Mouse (Mus musculus): ENCODE results near the gene Col3a1.

Gene Col3a1

DNA sequence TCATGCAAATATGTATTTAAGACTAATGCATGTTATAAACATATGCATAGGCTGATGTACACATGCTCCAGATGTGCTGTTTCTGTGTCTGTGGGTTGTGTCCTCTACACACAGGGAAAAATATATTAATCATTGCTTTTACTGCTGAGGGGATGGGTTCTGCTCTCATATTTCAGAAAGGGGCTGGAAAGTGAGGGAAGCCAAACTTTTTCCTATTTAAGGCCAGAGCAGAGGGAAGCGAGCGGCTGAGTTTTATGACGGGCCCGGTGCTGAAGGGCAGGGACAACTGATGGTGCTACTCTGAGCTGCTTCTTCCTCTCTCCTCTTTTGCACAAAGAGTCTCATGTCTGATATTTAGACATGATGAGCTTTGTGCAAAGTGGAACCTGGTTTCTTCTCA lies at the start of gene Col3a1:
TSS of gene Col3a1 (plus strand) at position 151 of the 400 bp plus-strand sequence.
- DNase-seq (ENCODE audit: low spot score in 2 of 2), result no peak

GRCm38 (mm10) chr1:45269421-45269820 lies 41.9 kb upstream of the Col3a1 start:
- no peak for DNase-seq (ENCODE audit: low spot score in 2 of 2)

DNA sequence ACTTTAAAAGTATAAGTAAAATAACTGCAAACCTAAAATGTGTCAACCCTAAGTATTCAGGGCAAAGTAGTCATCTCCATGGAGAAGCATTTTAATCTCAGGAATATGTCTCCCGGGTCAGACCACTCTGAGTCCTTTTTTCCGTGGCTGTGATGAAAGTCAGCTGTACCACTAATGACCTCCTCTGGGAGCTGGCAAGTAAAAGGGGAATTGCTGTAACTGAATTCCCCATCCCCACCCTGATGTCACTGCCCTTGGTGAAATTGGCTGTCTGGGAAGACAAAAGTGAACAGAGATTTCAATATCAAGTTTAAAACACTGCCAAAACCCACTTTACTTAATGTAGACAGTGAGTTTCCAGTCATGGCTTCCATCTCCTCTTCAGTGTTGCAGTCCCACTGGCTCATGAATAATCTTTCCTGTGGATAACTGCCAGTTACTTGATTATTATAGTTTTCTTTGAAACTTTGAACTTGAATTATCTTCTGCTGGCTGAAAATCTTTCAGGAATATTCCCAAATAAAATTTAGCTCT lies 35.3 kb upstream of the Col3a1 start:
- no peak for DNase-seq (ENCODE audit: low spot score in 2 of 2)

GRCm38 (mm10) chr1:45287954-45288353 lies 23.4 kb upstream of the Col3a1 start:
- no peak for DNase-seq (ENCODE audit: low spot score in 2 of 2)

- DNase-seq (ENCODE audit: low spot score in 2 of 2), result no peak
These were observed 21.3 kb upstream of the Col3a1 start for GRCm38 (mm10) chr1:45290037-45290436.

- no peak for DNase-seq (ENCODE audit: low spot score in 2 of 2)
These were observed 11.8 kb upstream of the Col3a1 start for GRCm38 (mm10) chr1:45299394-45300119.

- no peak for DNase-seq (ENCODE audit: low spot score in 2 of 2)
These were observed 7.1 kb upstream of the Col3a1 start for GRCm38 (mm10) chr1:45304273-45304672.

DNA sequence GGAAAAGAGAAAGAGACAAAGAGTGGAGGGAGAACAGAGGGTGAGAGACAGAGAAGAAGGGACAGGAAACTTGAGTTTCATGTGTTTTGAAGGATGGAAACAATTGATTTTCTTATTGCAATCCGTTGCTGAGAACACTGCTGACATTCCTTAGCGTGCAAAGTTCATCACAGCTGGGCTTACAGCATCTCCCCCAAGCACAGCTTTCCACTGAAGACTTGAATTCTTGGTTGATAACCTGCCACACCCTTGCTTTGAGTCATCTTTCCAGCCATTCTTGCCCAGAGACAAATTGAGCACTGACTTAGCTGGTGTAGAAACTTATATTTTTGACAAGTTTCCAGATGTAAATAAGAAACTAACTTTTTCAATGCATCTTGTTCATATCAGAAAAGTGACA lies 2.3 kb upstream of the Col3a1 start:
- no peak for DNase-seq (ENCODE audit: low spot score in 2 of 2)

- peak in 1 of 2 experiments; percentile 23 for DNase-seq (ENCODE audit: low spot score in 2 of 2)
These were observed 624 bp downstream of the Col3a1 start for GRCm38 (mm10) chr1:45311962-45312361.

DNA sequence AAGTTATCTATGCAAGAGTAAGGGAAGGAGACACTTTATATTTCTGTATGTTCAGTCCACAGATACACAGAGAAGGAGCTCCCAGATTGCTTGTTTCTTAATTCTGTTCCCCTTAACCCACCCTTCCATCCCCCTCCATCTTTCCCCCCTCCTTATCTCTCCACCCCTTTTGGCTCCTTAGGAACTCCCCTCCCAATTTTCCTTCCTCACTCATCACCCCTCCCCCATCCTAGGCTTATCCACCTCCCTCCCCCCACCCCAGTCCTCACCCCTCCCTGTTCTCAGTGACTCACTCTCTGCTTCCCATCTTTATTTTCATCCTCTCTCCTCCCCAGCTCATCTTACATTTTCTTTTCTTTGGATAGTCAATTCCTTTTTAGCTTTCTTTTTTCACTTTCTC lies 1.5 kb downstream of the Col3a1 start:
- no peak for DNase-seq (ENCODE audit: low spot score in 2 of 2)

DNA sequence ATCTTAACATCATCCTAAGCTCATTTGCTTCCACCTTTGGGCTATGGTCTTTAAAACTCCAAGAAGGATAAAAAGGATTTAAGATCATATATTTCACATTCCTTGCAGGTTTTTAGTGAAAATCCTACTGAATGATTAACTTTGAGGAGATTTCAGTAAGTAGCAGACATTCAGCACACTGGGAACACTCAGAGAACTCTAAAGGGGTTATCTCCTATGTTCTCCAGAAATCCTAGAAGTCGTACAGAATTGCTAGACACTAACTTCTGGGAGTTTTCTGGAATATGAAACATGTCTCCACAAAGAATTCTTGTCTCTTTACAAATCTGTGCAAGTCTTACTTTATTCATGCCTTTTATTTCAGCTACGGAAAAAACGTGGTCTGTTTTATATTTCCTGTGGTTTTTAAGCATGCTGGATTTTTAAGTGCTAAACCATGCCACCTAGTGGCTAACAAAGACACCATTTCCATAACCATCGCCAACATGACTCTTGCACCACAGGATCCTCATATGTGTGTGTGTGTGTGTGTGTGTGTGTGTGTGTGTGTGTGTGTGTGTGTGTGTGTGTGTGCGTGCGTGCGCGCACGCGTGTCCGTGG lies 2.5 kb downstream of the Col3a1 start:
- DNase-seq (ENCODE audit: low spot score in 2 of 2), result peak in 1 of 2 experiments; percentile 41

GRCm38 (mm10) chr1:45315767-45316528 lies 4.6 kb downstream of the Col3a1 start:
- DNase-seq (ENCODE audit: low spot score in 2 of 2), result no peak

DNA sequence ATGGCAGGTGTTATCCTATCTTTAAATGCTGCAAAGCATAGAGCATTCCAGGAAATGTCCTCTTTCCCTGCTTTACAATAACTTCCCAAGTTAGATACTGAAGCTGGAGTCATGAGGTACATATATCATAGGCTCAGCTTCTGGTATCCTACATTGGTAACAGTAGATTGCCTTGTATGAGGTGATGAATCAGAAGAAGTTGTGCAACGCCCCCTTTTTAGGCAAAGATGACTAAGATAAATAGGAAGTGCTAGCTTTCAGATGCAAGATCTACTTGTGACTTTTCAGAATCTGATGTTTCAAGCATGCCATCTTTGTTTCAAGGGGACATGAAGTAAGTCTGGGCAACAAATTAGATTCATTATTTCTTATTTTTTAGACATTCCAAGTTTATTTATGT lies 6.9 kb downstream of the Col3a1 start:
- no peak for DNase-seq (ENCODE audit: low spot score in 2 of 2)

DNA sequence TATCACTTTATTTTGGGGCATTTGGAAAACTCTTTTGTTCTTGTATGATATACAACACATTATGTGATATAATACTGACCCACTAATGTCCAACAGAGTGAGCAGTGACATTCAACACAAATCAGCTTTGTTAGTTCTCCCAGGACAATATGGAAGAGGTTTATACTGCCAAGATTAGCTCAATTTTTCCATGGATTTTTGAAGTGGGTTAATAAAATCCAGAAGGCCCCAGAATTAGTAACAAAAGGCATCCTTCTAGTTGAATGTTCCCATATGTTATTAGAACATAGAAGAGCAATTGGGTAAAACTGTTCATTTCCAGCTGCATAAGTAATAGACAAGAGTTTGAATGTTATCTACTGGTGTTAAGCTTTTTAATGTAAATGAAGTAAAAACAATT lies 9.5 kb downstream of the Col3a1 start:
- DNase-seq (ENCODE audit: low spot score in 2 of 2), result no peak

- no peak for DNase-seq (ENCODE audit: low spot score in 2 of 2)
These were observed 17.8 kb downstream of the Col3a1 start for GRCm38 (mm10) chr1:45329149-45329548.

GRCm38 (mm10) chr1:45355944-45356343 lies 44.6 kb downstream of the Col3a1 start:
- DNase-seq (ENCODE audit: low spot score in 2 of 2), result no peak

DNA sequence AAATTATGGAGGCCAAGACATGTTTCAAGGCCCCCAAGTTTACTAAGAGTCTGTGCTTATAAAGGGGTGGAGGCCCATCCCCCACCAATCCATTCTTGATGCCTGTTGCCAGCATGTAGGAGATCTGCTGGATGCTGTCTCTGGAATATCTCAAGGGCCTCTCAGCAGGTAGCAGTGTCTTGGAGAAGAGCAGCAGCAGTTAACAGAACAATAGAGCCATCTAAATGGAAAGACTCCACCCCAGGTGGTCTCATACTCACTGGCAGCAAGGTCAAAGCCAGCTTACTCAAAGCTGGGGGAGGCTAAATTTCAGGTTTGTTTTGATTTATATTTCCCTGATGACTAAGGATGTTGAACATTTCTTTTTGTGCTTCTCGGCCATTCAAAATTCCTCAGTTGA lies 46.7 kb downstream of the Col3a1 start:
- no peak for DNase-seq (ENCODE audit: low spot score in 2 of 2)

GRCm38 (mm10) chr1:45359147-45359546 lies 47.8 kb downstream of the Col3a1 start:
- no peak for DNase-seq (ENCODE audit: low spot score in 2 of 2)

GRCm38 (mm10) chr1:45359673-45360072 lies 48.3 kb downstream of the Col3a1 start:
- DNase-seq (ENCODE audit: low spot score in 2 of 2), result no peak

DNA sequence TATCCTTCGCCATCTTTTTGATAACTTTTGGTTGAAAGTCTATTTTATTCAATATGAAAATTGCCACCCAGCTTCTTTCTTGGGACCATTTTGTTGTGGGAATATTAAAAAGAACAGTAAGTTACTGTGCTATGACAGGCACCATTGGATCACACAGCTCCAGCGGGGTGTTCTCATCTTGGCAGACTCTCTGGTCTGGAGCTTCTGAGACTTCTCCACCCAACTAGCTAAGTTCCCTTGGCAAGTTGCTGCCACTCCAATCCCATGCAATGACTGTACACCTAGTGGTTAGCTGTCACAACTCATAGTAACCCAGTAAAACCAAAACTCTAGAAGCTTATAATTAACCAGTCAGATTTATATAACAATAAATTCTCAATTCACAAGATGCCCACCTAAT lies 51.9 kb downstream of the Col3a1 start:
- no peak for DNase-seq (ENCODE audit: low spot score in 2 of 2)

- no peak for DNase-seq (ENCODE audit: low spot score in 2 of 2)
These were observed 54.1 kb downstream of the Col3a1 start for GRCm38 (mm10) chr1:45365427-45365826.

- DNase-seq (ENCODE audit: low spot score in 2 of 2), result no peak
These were observed 68.8 kb downstream of the Col3a1 start for GRCm38 (mm10) chr1:45379992-45380690.

All from right cerebral cortex, postnatal 10 days (tissue).